Mouse (Mus musculus) cerebellum, postnatal 10 days (tissue): Measurements from ENCODE around the gene Slc2a10.

ENCODE experiments used
- DNase-seq, 2 experiments: peaks; one replicate each; pipeline ENCODE4 v3.0.0; 2021; ENCODE audit warnings: mixed read lengths in 2 of 2

Slc2a10 gene

GRCm38 (mm10) chr2:165563298-165564058 is 59.9 kb downstream of the Slc2a10 start:
- DNase-seq: peak; percentile 78 to 83

GRCm38 (mm10) chr2:165564101-165564500 is 60.5 kb downstream of the Slc2a10 start:
- DNase-seq: no peak

GRCm38 (mm10) chr2:165564620-165565019 is 61.0 kb downstream of the Slc2a10 start:
- no peak for DNase-seq

- no peak for DNase-seq
These were observed 63.3 kb downstream of the Slc2a10 start for GRCm38 (mm10) chr2:165566898-165567297.

- no peak for DNase-seq
These were observed 64.2 kb downstream of the Slc2a10 start for GRCm38 (mm10) chr2:165567820-165568219.

- DNase-seq: no peak
These were observed 65.3 kb downstream of the Slc2a10 start for GRCm38 (mm10) chr2:165568911-165569310.
